Mouse (Mus musculus) cerebellum, adult 9-10 months (tissue): ENCODE data around the gene Flt4.
A peak's percentile ranks its signal among the peaks of the same experiment; 100 is the strongest.

Experiments
- DNase-seq: peaks from one replicate; pipeline ENCODE4 v3.0.0; 2022

Flt4 gene

GRCm38 (mm10) chr11:49650113-49650993, 41.3 kb downstream of the Flt4 start:
- DNase-seq = peak; percentile 12

DNA sequence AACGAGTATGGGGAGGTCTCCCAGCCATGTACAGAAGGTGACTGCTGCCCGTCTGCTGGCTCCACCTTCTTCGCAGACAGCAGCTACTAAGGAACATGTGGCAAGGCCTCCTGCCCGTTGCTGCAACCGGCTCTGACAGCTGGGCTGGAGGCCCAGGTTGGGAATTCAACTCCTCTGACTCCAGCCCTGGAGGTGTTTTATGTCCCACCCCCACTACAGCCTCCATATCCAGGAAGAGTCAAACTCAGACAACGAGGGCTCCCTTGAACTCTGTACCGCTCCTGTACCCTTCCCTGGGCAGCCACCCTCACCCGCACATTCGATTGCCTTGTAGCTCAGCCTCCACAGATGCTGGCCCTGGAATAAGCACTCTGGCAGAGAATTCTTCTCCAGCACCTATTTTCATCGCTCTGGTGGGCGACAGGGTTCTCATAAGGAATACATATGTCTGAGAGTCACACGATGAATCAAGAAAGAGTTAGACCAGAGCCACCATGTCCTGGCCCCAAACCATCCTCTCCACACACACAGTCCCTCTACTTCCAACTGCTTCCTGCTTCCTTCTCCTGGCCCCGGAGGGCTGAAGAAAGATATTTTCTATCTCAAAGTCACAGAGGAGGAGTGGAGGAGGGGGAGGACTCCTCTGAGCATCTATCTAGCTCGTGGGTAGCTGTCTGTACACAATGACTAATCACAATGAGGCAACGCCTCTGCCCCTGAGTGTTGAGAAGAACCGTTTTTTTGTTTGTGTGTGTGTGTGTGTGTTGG, 42.1 kb downstream of the Flt4 start:
- no peak for DNase-seq

DNA sequence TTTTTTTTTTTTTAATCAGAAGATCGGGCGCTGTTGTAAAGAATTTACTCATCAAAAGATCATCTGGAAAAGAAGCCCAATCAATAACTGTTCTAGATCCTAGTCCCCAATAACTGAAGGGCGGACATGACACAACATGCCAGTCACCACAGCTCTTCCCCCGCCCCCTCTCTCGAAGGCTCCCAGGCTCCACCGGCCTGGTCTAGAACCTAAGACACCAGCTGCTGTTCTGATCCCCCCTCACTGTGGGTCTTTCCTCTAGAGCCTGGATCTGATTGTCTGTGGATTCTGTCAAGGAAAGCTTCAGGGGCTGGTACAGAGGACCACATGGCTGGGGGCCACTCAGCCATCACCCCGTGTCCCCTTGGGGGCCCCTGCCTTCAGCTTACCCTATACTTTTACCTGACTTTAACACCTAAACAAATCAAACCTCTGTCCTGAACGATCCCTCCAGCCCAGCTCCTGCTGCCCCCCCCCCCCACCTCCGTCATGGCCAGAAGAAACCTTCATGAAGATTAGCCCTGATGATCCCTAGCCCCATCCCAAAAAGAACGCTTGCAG, 42.8 kb downstream of the Flt4 start:
- no peak for DNase-seq

- DNase-seq = peak; percentile 72
Observed at GRCm38 (mm10) chr11:49652401-49653078, 43.5 kb downstream of the Flt4 start.

DNA sequence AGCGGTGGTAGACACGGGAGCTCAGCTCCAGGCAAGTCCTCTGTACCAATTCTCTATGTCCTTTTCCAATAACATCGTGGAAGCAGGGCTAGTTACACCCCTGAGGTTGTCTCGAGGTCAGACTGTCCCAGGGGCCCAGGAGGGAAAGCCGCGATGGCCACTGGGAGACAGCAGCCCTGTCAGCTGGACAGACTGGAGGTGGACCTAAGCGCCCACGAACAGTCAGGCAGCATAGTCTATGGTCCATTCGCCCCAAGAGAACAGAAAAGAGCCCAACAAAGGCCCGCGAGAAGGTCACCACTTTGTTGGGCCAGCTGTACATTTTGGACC, 44.0 kb downstream of the Flt4 start:
- no peak for DNase-seq

GRCm38 (mm10) chr11:49654651-49655050, 45.6 kb downstream of the Flt4 start:
- DNase-seq = no peak

DNA sequence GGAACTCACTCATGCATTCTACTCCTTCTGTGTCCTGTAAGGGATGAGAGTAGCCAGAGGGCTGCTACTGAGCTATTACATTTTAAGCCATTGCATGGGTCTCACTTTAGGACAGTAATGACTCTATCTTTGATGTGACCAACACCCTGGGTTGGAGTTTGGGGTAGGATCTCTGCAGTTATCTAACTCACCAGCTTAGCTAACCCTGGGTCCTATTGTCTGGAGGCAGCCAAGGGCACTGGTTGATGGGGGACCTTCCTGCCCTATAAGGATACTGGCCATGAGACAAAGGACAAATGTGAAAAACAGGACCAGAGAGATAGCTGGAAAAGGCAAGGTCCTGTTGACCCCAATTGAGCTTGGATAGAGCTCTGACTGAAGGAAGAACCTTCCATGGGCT, 46.4 kb downstream of the Flt4 start:
- no peak for DNase-seq

DNA sequence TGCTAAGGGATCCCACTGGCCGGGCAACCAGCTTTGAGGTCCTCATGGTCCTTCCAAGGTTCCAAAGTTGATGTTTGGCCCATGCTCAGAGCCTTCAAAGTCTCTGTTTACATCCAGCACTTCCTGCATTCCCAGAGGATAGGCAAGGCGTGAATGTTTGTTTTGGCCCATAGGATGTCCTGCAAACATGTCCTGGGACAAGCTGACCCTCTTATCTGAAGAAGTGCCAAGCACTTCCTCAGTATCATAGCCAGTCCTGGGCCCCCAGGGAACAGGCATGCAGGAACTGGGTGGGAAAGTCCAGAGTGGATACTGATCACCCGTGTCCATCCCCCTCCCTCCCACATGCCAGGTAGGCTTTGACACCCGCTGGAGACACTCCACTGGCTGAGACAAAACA, 49.0 kb downstream of the Flt4 start:
- DNase-seq = no peak

DNA sequence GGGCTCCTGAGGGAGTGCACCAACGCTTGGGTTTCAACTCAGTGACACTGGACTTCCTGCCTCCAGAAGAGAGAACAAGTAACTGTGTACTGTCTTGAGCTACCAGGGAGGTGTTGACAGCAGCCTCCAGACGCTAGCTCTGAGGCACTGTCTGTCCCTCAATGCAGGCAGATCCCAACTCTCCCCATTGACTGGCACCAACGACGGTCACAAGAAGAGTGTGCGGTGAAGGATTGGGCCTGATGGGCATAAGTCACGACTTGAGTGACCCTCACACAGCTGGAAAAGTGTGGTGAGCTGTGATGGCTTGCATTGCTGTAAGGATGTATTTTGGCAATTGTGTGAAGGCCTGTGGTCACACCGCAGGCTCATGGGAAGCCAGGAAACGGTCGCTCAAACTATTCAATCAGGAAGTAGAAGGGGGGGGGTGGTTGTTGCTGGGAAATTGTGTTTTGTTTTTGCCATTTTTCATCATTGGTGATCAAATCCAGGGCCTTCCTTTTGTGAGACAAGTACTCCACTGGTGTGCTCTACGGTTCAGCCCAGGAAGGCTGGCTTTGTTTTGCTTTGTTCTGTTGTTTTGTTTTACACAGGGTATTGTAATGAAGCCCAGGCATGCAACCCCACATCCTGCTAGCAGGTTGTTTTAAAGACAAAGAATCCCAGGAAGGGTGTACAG, 49.9 kb downstream of the Flt4 start:
- DNase-seq = no peak

DNA sequence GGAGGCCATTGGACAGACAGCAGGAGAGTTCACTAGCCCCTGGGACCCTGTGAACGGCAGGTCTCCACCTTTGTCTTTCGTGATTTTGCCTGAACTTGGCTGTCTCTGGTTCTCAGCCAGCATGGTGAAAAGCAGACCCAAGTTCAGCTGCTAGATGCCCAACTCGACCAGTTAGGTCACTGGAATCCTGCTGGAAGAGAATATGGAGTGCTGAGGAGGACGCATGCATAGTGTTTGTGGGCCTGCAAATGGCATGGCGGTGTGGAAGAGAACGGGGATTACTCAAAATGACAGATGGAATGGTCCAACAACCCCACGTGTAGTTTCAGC, 50.4 kb downstream of the Flt4 start:
- DNase-seq = no peak

- no peak for DNase-seq
Observed at GRCm38 (mm10) chr11:49662292-49662780, 53.3 kb downstream of the Flt4 start.

DNA sequence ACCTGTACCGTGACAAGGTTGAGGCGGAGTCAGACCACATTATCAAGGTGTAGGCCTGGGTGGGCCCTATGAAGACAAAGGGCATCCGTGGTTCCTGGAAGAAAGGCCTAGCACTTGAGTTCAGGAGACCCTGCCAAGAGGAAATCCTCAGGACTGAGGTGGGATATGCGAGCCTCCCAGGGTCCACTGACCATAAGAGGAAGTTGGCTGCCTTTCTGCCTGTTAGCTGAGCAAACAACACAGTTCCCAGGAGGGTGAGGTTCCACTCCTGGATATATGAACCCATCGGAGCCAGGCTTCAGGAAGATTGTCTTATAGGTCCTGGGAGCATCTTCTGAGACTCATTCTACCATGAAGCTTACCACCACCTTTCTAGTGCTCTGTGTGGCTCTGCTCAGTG, 54.2 kb downstream of the Flt4 start, which contains the start of gene Scgb3a1:
Scgb3a1 (plus strand) TSS at position 301 of the 400 bp plus-strand sequence.
- no peak for DNase-seq

DNA sequence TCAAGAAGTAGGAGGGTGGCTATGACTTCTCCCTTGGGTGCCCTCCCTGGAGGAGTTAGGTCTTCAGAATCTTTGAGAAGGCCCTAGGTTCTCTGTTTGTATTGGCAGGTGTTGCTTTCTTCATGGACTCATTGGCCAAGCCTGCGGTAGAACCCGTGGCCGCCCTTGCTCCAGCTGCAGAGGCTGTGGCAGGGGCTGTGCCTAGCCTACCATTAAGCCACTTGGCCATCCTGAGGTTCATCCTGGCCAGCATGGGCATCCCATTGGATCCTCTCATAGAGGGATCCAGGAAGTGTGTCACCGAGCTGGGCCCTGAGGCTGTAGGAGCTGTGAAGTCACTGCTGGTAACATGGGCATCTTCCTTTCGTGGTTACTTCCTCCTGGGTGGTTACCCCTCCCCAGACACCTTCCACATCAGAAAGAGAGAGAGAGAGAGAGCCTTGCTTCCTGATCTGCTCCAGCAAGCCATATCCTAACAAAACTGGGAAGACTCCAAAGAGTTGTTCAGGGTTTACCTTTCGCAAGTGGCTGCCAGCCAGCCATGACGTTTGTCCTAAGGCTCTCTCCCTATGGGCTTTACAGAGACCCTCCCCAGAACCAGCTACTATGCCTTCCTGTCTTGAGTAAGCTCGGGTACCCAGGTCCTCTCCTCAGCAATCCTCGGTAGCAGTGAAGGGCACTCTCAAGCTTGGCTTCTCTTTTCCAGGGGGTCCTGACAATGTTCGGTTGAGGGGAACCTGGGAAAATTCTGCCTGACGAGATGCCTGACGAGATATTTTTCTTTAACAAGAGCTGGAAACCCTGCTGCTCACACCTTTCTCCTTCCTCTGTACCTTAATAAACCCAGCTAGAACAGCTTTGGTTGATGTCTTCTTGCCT, 55.4 kb downstream of the Flt4 start:
- no peak for DNase-seq

- no peak for DNase-seq
Observed at GRCm38 (mm10) chr11:49665462-49665861, 56.4 kb downstream of the Flt4 start.

GRCm38 (mm10) chr11:49673433-49673832, 64.4 kb downstream of the Flt4 start:
- no peak for DNase-seq

DNA sequence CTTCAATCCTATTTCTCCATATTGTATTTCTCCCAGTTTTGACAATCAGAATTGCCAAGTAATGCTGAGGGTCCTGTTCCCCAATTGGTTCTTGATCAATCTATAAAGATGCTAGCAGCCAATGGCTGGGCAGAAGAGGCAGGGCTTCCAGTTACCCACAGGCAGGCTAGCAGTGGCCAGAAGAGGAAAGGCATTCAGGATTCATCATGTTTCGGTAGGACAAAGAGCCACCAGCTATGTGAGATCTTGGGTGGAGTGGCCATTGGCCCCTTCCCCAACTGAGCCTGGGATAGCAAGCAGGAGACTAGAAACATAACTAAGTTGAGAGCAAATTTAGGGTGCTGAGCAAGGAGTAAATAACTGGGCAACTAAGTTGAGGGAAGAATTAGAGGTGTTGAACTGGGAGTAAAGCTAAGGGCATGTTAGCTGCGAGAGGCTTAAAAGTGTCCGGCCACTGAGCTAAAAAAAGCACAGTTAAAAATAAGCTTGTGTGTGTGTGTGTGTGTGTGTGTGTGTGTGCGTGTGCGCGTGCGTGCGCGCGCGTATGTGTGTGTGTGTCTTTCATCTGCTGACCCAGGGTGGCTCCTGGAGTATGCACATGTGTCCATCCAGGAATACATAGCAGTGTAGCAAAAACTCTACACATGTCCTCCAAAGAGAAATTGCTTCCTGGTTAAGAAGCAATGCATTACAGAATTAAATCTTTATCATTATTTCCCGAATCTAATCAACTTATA, 75.3 kb downstream of the Flt4 start:
- no peak for DNase-seq

DNA sequence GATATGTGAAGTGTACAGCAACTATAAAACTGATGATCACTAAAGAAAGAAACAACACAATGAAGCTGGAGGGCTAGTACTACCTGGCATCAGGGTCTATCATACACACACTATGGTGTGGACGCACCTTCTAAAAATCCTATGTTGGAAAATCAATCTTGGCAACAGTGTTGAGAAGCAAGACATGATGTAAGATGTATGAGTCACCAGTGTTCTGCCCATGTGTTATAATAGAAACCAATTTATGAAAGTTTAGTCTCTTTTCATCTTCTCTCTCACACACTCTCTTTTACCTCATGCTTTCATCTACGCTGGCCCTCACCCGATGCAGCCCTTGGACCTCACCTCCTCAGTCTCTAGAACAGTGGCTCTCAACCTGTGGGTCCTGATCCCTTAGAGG, 86.0 kb downstream of the Flt4 start:
- no peak for DNase-seq

GRCm38 (mm10) chr11:49695695-49696094, 86.6 kb downstream of the Flt4 start:
- DNase-seq = no peak

DNA sequence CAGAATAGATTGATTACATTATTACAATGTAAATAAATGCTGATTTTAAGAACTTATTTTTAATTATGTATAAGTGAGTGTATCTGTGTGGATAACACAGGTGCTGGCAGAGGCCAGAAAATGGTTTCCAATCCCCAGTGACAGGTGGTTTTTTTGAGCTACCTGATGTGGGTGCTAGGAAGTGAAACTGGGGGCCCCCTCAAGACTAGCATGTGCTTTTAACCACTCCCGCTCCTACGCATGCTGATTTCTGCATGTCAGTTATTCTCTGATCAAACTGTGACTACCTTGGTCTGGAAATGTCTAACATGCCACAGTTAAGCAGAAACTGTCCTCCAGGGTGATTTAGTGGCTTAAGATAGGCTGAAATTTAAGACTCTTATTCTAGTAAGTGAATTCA, 87.4 kb downstream of the Flt4 start:
- DNase-seq = no peak

DNA sequence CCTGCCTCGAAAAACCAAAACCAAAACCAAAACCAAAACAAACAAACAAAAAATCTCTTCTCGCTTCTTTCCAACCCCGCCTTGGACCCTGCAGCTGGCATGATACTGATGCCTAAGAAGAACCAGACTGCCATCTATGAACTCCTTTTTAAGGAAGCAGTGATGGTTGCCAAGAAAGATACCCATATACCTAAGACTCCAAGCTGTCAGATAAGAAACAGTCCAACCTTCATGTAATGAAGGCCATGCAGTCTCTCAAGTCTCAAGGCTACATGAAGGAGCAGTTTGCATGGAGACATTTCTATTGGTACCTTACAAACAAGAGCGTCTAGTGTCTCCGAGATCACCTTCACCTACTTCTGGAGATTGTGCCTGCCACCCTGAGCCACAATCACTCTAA, 88.7 kb downstream of the Flt4 start:
- no peak for DNase-seq

GRCm38 (mm10) chr11:49699079-49699478, 90.0 kb downstream of the Flt4 start:
- no peak for DNase-seq
